Mouse (Mus musculus): Measurements from ENCODE around the gene Casz1. TPM values are rescaled to one million over a fixed set of nuclear protein-coding genes. Genes with fewer than 3 reads are reported as not detected.

The Casz1 gene
- polyA plus RNA-seq (2012; rRNA removed) = 7.4 and 9.2 TPM in 2 replicates
- 5.2 and 5.5 TPM in 2 replicates for polyA plus RNA-seq (2014; fragmentation: Nextera tagmentation; extraction: Ambion mirVana)

DNA sequence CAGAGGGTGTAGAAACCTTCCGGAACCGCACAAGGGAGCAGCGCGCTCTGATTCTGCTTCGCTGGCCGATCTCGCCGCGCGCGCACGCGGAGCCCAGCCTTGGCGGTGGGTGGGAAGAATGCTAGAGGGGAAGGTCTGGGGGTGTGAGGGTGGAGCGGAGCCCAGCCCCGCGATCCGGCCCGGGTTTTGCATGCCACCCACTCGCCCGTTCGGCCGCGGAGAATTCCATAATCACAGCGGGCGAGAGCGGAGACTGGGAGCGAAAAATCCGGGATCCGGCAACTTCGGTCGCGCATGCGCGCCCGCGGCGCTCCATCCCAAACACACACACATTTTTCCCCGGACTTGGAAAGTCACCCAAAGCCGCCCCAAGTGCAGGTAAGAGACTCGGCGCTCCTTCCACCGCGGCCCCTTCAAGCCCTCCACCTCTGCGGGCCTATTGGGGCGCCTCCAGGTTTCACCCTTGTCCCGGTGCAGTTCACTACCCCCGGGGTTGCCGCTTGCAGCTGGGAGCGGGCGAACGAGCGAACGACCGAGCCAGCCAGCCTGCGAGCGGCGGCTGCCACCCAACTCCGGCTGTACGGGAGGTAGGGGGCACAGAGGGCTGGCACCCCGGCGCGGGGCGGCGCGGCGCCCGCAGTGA lies at the start of gene Casz1:
TSS of gene Casz1 (plus strand) at position 293 of the 643 bp plus-strand sequence.
- DNase-seq (ENCODE audit: low spot score) (peak; percentile 96), ATAC-seq (ENCODE audit: low FRiP score, low read depth) (peak; percentile 90)
- peaks cover 24% of the 10 kb centered on the region; the same call in 1 of the 2 replicates for H3K4me1 ChIP-seq (ENCODE audit: control insufficient read depth, insufficient read depth, low read length)
- H3K27me3 ChIP-seq (ENCODE audit: control insufficient read depth, insufficient read depth, low read length) = peaks cover 60% of the 10 kb centered on the region
- peak within 1 kb of the TSS; percentile 43 for H3K9ac ChIP-seq (ENCODE audit: low read depth, low read length, severe bottlenecking)
- H3K27ac ChIP-seq (replicated peaks; ENCODE audit: low read depth, low read length) = no peak within 1 kb of the TSS
- peak within 1 kb of the TSS; percentile 97 for H3K4me2 ChIP-seq (replicated peaks; ENCODE audit: low read depth, low read length, severe bottlenecking)
- no peaks in the 10 kb centered on the region for H3K36me3 ChIP-seq (ENCODE audit: control insufficient read depth, insufficient read depth, low read length)
- H3K9me3 ChIP-seq (ENCODE audit: control insufficient read depth, low read length) = no peaks in the 10 kb centered on the region
- TF ChIP-seq POLR2A (IDR thresholded peaks at IDR 0.05; ENCODE audit: borderline replicate concordance, extremely low read depth, insufficient read depth, insufficient read length) = no peak
- H3K4me3 ChIP-seq (replicated peaks; ENCODE audit: low read length) = peak within 1 kb of the TSS; percentile 54
- WGBS = 3% methylated on average over 59 of the region's 68 CpGs

- Histone ChIP-seq H3K4me3 (replicated peaks; ENCODE audit: low read length) (no peak overlapping the region), H3K27ac (replicated peaks; ENCODE audit: low read depth, low read length) (no peak overlapping the region), H3K36me3 (ENCODE audit: control insufficient read depth, insufficient read depth, low read length) (no peaks in the 10 kb centered on the region), H3K4me1 (ENCODE audit: control insufficient read depth, insufficient read depth, low read length) (no peaks in the 10 kb centered on the region), H3K27me3 (ENCODE audit: control insufficient read depth, insufficient read depth, low read length) (no peaks in the 10 kb centered on the region), H3K4me2 (replicated peaks; ENCODE audit: low read depth, low read length, severe bottlenecking) (no peak overlapping the region), H3K9ac (ENCODE audit: low read depth, low read length, severe bottlenecking) (no peak overlapping the region), H3K9me3 (ENCODE audit: control insufficient read depth, low read length) (no peaks in the 10 kb centered on the region)
- ATAC-seq (ENCODE audit: low FRiP score, low read depth) = no peak
- no peak for TF ChIP-seq POLR2A (IDR thresholded peaks at IDR 0.05; ENCODE audit: borderline replicate concordance, extremely low read depth, insufficient read depth, insufficient read length)
- 38% methylated on average over 4 of the region's 4 CpGs for WGBS
- no peak for DNase-seq (ENCODE audit: low spot score)
Measured at GRCm38 (mm10) chr4:148758863-148759262, 45.4 kb upstream of the Casz1 start.

DNA sequence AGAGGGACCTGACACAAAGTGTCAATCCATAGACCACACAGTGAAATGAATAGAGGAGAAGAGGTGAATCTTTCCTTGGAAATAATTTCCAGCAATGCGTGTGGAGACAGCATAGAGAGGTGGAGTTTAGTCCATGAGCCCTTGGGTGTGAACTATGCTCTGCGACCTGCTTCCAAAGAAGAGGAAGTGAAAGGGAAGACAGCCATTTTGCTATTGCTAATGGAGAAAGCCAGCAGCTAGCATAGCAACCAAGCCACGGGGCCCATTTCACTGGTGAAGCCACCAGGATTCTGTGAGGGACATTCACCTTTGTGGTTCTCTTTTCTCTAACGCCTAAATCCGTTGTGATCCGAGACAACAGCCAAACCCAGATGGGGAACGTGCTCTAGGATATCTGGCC lies 44.1 kb upstream of the Casz1 start:
- WGBS = 78% methylated on average over 7 of the region's 7 CpGs
- Histone ChIP-seq H3K9ac (ENCODE audit: low read depth, low read length, severe bottlenecking) (no peak overlapping the region), H3K4me1 (ENCODE audit: control insufficient read depth, insufficient read depth, low read length) (no peaks in the 10 kb centered on the region), H3K4me2 (replicated peaks; ENCODE audit: low read depth, low read length, severe bottlenecking) (no peak overlapping the region), H3K27me3 (ENCODE audit: control insufficient read depth, insufficient read depth, low read length) (no peaks in the 10 kb centered on the region), H3K9me3 (ENCODE audit: control insufficient read depth, low read length) (no peaks in the 10 kb centered on the region), H3K36me3 (ENCODE audit: control insufficient read depth, insufficient read depth, low read length) (no peaks in the 10 kb centered on the region), H3K27ac (replicated peaks; ENCODE audit: low read depth, low read length) (no peak overlapping the region), H3K4me3 (replicated peaks; ENCODE audit: low read length) (no peak overlapping the region)
- DNase-seq (ENCODE audit: low spot score) = no peak
- no peak for ATAC-seq (ENCODE audit: low FRiP score, low read depth)
- no peak for TF ChIP-seq POLR2A (IDR thresholded peaks at IDR 0.05; ENCODE audit: borderline replicate concordance, extremely low read depth, insufficient read depth, insufficient read length)

DNA sequence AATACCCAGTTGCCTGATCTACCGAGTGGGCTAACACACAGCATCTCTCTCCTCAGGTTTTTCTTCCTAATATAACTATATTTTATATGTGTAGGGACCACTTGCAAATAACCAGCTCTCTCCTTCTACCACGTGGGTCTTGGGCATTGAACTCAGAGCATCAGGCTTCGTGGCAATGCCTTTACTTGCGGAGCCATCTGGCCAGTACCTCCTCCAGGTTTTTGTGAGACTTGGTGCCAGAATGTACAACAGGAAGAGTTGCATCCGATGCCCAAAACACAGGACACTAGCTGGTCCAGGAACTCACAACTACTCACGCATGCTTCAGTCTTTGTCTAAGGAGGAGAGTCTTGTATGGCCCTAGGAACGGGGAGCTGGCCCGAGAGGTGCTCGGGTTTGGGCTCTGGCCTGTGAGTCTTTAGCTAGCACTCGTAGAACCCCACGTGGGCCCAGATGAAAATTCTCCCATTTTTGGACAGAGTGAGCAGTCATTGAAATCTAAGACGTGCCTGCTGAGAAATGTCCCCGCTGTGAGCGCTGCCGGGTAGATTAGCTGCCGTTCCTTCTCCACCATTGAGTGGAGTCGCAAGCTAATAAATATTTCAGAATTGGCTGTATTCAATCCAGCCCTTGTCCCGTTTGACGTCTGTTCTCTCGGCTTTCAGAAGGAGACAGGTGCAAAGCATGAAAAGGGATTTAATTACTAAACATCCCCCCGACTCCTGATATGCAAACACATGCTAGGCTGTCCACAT lies 38.0 kb upstream of the Casz1 start:
- peaks cover 4% of the 10 kb centered on the region for H3K27me3 ChIP-seq (ENCODE audit: control insufficient read depth, insufficient read depth, low read length)
- TF ChIP-seq POLR2A (IDR thresholded peaks at IDR 0.05; ENCODE audit: borderline replicate concordance, extremely low read depth, insufficient read depth, insufficient read length) = no peak
- H3K36me3 ChIP-seq (ENCODE audit: control insufficient read depth, insufficient read depth, low read length) = no peaks in the 10 kb centered on the region
- H3K4me3 ChIP-seq (replicated peaks; ENCODE audit: low read length) = no peak overlapping the region
- no peak overlapping the region for H3K27ac ChIP-seq (replicated peaks; ENCODE audit: low read depth, low read length)
- H3K9ac ChIP-seq (ENCODE audit: low read depth, low read length, severe bottlenecking) = no peak overlapping the region
- WGBS = 44% methylated on average over 21 of the region's 21 CpGs
- DNase-seq (ENCODE audit: low spot score) = no peak
- no peaks in the 10 kb centered on the region for H3K9me3 ChIP-seq (ENCODE audit: control insufficient read depth, low read length)
- peaks cover 9% of the 10 kb centered on the region for H3K4me1 ChIP-seq (ENCODE audit: control insufficient read depth, insufficient read depth, low read length)
- ATAC-seq (ENCODE audit: low FRiP score, low read depth) = peak; percentile 56; the same call in 1 of the 2 replicates
- H3K4me2 ChIP-seq (replicated peaks; ENCODE audit: low read depth, low read length, severe bottlenecking) = no peak overlapping the region

DNA sequence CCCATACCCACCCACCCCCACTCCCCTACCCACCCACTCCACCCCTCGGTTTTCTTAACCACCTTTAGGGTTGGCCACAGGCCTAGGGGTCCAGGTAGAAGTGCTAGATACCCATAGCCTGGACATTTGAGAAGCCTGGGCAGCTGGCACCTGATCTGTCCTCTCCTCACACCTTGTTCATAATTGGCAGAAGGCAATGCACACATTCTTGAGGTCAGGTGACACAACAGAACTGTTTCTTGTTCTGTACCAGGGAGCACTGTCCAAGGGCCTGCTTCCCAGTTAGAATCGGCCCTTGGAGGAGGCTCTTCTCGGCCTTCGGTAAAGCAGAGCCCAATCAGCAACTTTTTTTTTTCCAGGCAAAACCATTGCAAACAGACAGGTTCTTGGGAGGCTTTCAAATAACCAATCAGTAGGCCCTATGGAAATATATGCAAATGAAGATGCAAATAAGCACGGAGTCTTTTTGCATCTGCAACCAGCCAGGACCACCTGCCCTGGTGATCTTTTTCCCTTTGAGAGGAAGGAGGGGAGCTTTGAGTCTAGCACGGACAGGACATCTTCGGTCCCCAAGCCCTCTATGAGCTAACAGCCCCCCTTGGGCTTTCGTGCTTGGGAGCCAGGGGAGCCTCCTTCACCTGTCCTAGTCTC lies 36.4 kb upstream of the Casz1 start:
- no peak for DNase-seq (ENCODE audit: low spot score)
- H3K36me3 ChIP-seq (ENCODE audit: control insufficient read depth, insufficient read depth, low read length) = no peaks in the 10 kb centered on the region
- H3K27me3 ChIP-seq (ENCODE audit: control insufficient read depth, insufficient read depth, low read length) = peaks cover 18% of the 10 kb centered on the region
- TF ChIP-seq POLR2A (IDR thresholded peaks at IDR 0.05; ENCODE audit: borderline replicate concordance, extremely low read depth, insufficient read depth, insufficient read length) = no peak
- 35% methylated on average over 8 of the region's 8 CpGs for WGBS
- no peak overlapping the region for H3K27ac ChIP-seq (replicated peaks; ENCODE audit: low read depth, low read length)
- H3K4me1 ChIP-seq (ENCODE audit: control insufficient read depth, insufficient read depth, low read length) = peaks cover 14% of the 10 kb centered on the region
- H3K9ac ChIP-seq (ENCODE audit: low read depth, low read length, severe bottlenecking) = no peak overlapping the region
- ATAC-seq (ENCODE audit: low FRiP score, low read depth) = no peak
- H3K4me3 ChIP-seq (replicated peaks; ENCODE audit: low read length) = no peak overlapping the region
- no peak overlapping the region for H3K4me2 ChIP-seq (replicated peaks; ENCODE audit: low read depth, low read length, severe bottlenecking)
- no peaks in the 10 kb centered on the region for H3K9me3 ChIP-seq (ENCODE audit: control insufficient read depth, low read length)

All from limb, embryonic 14.5 days (tissue).